Mouse (Mus musculus): ENCODE data around the gene Ndufa4l2. TPM values are rescaled to one million over a fixed set of nuclear protein-coding genes. Genes with fewer than 3 reads are reported as not detected.

Ndufa4l2 gene
- polyA plus RNA-seq (2017; shearing (Covaris generic)) = not detected

GRCm38 (mm10) chr10:127514764-127515163 is at the start of gene Ndufa4l2:
TSS of gene Ndufa4l2 (plus strand) at chr10:127514967.

DNA sequence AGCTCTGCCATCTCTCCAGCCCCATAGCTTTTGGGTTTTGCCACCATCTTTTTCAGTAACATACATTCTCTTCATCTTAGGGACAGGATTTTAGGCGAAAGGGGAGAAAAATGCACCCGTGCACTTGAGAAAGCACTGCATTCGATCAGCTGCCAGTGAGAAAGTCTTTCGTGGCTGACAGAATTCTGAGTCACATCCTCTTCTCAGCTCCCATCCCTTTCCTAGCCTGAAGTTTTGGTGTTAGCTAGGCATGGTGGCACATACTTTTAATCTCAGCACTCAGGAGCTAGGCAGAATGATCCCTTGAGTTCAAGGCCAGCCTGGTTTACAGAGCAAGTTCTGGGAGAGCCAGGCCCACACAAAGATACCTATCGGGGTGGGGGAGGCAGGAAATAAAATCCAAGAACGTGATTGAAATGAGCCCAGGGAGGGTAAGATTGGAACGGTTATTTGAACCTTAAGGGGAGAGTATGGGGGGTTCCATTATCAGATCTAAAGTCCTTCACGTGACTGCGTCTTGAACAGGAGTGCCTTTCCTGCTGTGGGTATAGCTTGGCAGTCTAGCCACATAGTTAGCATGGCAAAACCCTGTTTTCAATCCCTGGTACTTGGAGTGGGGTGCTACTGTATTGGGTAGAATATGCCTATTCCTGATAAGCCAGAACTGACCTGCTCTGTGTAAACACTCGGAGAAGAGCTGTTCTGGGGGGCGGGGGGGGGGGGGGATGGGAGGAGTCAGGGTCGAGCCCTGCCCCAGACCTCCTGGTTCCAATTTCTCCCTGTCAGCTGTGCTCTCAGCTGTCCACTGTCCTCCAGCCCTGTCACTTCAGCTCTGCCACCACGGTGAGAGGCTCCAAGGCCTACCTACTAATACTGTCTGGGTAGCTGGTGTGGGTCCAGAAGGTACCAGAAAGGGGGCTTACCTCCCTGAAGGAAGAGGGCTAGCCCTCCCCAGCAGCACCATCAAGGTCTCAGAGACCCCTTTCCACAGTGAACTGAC is 13.6 kb upstream of the Ndufa4l2 start, which contains the start of gene Stac3:
Gene Stac3 (plus strand): TSS at position 793 of the 1,000 bp plus-strand sequence.

DNA sequence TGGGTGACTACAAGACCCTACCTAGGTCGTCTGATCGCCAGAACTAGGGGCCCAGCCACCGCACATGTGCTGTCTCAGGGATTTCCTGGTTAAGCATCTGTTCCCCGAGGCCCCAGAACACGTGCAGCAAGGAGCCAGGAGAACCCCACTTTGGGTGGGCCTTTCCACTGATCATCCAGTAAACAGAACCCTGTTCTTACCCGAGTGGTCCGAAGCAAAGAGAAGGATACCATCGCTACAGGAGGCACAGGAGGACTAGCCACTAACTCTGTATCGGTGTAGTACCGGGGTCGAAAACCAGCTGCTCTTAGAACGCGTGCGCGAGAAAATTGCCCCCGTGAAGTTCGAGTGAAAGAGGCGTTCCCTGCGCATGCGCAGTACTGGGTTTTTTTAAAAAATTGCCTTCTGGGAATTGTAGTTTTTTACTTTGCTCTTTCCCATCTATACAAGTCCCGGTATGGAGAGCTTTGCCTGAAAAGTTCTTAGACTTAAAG is 7.4 kb downstream of the Ndufa4l2 start, which contains the start of gene Shmt2:
Gene Shmt2 (minus strand): TSS at position 357 of the 494 bp plus-strand sequence.

GRCm38 (mm10) chr10:127534036-127534928 is 19.5 kb downstream of the Ndufa4l2 start, which contains the start of gene Nxph4:
TSS of gene Nxph4 (minus strand) at chr10:127534559.

Other genes starting within 250 kb of the Ndufa4l2 start
- gene Dctn2, start 248.6 kb upstream of the Ndufa4l2 start, polyA plus RNA-seq (2017; shearing (Covaris generic)) = 117 TPM
- gene Mbd6, start 225.9 kb upstream of the Ndufa4l2 start, polyA plus RNA-seq (2017; shearing (Covaris generic)) = 13.4 TPM
- gene Mars, start 203.2 kb upstream of the Ndufa4l2 start, polyA plus RNA-seq (2017; shearing (Covaris generic)) = 74.3 TPM
- gene Arhgap9, start 193.0 kb upstream of the Ndufa4l2 start, polyA plus RNA-seq (2017; shearing (Covaris generic)) = 395 TPM
- 0.54 TPM for gene Gli1, start 173.0 kb upstream of the Ndufa4l2 start, polyA plus RNA-seq (2017; shearing (Covaris generic))
- gene Inhbe, start 160.6 kb upstream of the Ndufa4l2 start, polyA plus RNA-seq (2017; shearing (Covaris generic)) = 0.07 TPM
- gene Inhbc, start 144.5 kb upstream of the Ndufa4l2 start, polyA plus RNA-seq (2017; shearing (Covaris generic)) = not detected
- gene R3hdm2, start 134.6 kb upstream of the Ndufa4l2 start, polyA plus RNA-seq (2017; shearing (Covaris generic)) = 39.5 TPM
- gene Stac3, start 13.3 kb upstream of the Ndufa4l2 start, polyA plus RNA-seq (2017; shearing (Covaris generic)) = 0.14 TPM
- 103 TPM for gene Shmt2, start 7.5 kb downstream of the Ndufa4l2 start, polyA plus RNA-seq (2017; shearing (Covaris generic))
- not detected for gene Nxph4, start 19.6 kb downstream of the Ndufa4l2 start, polyA plus RNA-seq (2017; shearing (Covaris generic))
- gene Lrp1, start 106.2 kb downstream of the Ndufa4l2 start, polyA plus RNA-seq (2017; shearing (Covaris generic)) = 0.31 TPM
- gene Stat6, start 128.0 kb downstream of the Ndufa4l2 start, polyA plus RNA-seq (2017; shearing (Covaris generic)) = 249 TPM
- gene Nemp1, start 151.9 kb downstream of the Ndufa4l2 start, polyA plus RNA-seq (2017; shearing (Covaris generic)) = 10.4 TPM
- gene Nab2, start 153.6 kb downstream of the Ndufa4l2 start, polyA plus RNA-seq (2017; shearing (Covaris generic)) = 67.4 TPM
- not detected for gene Myo1a, start 190.2 kb downstream of the Ndufa4l2 start, polyA plus RNA-seq (2017; shearing (Covaris generic))
- 0.28 TPM for gene Tac2, start 209.5 kb downstream of the Ndufa4l2 start, polyA plus RNA-seq (2017; shearing (Covaris generic))
- gene Zbtb39, start 224.6 kb downstream of the Ndufa4l2 start, polyA plus RNA-seq (2017; shearing (Covaris generic)) = 0.67 TPM
- 0.06 TPM for gene Gpr182, start 236.8 kb downstream of the Ndufa4l2 start, polyA plus RNA-seq (2017; shearing (Covaris generic))
- 0.18 TPM for gene Rdh1, start 244.8 kb downstream of the Ndufa4l2 start, polyA plus RNA-seq (2017; shearing (Covaris generic))
- gene Rdh16f1, start 244.8 kb downstream of the Ndufa4l2 start, polyA plus RNA-seq (2017; shearing (Covaris generic)) = not detected